Mouse (Mus musculus) gastrocnemius, postnatal 25 days (tissue): ENCODE data around the gene Zfp365. TPM values are rescaled to one million over a fixed set of nuclear protein-coding genes. Genes with fewer than 3 reads are reported as not detected.

Source experiments
- DNase-seq: peaks from one replicate; pipeline ENCODE4 v3.0.0; 2022
- total RNA-seq, 2 experiments: library from RNA; stranded (reverse); gene quantifications; 1 replicate in 1 of 2; 2 replicates in 1 of 2; pipeline ENCODE4 v1.2.3; 2021

Zfp365 gene
- total RNA-seq, 2 experiments from 2014 or later, result 0.13 to 0.88 TPM

DNA sequence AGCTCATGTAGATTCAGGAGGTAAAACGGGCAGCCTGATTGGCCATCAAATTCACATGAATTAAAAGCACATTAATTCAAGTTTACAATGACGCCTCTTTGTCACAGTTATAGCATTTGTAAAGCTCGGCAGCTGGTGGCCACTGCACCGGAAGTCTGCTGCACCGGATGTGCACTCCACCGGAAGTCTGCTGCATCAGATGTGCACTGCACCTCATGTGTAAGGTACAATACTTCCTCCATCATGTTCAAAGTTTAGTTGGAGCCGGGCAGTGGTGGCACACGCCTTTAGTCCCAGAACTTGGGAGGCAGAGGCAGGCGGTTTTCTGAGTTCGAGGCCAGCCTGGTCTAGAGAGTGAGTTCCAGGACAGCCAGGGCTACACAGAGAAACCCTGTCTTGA lies 70.9 kb downstream of the Zfp365 start:
- no peak for DNase-seq

DNA sequence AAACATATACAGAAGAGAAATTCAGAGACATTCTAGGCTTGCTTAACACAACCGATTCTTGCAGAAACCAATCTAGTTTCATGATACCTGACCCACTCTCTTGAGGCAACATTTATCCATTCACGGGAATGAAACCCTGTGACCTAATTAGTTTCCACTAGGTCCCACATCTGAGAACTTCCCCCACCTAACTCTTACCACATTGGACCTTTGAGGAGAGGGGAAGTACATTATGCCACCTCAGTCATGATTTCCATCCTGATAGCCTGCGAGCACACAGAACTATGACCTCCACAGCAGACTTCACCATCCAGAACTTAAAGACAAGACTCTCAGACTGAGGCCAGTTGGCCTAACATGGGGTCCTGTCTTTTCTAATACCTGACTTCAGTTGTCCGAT lies 71.7 kb downstream of the Zfp365 start:
- DNase-seq, result no peak

DNA sequence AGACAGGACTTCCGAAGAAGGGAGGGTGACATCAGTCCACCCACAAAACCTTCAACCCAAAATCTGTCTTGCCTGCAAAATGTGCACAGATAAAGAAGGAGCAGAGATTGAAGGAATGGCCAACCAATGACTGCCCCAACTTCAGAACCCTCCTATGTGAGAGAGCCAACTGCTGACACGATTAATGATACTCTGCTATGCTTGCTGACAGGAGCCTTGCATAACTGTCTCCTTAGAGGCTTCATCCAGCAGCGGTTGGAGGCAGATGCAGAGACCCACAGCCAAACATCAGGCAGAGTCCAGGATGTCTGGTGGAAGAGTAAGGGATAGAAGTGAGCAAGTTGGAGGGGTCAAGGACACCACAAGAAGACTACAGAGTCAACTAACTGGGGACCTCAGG lies 73.3 kb downstream of the Zfp365 start:
- peak; percentile 71 for DNase-seq

DNA sequence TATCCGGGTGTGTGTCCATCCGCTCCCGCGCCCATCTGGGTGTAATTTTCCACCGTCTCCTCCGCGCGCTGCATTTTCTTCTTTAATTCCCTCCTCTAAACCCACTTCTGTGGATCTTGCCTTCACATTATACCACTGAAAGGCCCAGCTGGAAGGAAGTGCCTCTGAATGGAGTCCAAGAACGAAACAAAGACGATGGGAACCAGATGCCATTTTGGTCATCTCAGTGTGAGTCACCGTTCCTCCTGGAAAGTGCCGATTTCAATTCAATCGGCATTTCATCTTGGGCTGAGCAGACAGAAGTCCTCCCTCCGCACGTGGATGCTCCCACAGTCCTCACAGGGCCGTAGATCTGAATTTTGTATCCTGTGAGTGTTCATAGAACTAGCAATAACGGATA lies 76.0 kb downstream of the Zfp365 start:
- peak; percentile 57 for DNase-seq

Other genes with a start within 250 kb of the Zfp365 start
- under 1 TPM; 0.29 to 0.36 TPM for gene Rtkn2, start 66.9 kb upstream of the Zfp365 start, total RNA-seq